Mouse (Mus musculus) megakaryocyte-erythroid progenitor cell, adult 5-6 weeks (primary cell): ENCODE data around the gene Cybrd1. TPM values are rescaled to one million over a fixed set of nuclear protein-coding genes. Genes with fewer than 3 reads are reported as not detected.

Source experiments
- ATAC-seq: replicated peaks from 2 replicates; pipeline ENCODE4 v1.8.0; 2016; ENCODE audit warnings: mild to moderate bottlenecking, inconsistent platforms; ENCODE audit not compliant: severe bottlenecking, poor library complexity, low FRiP score, low TSS enrichment
- total RNA-seq, 2 experiments: library from RNA; stranded (forward) in 1 of 2; stranded (reverse) in 1 of 2; fragments of 200-1000, 215-1000 nt in 1 of 2; fragments of >200 nt in 1 of 2; fragmentation: Nextera tagmentation in 1 of 2; gene quantifications; 2 replicates each; pipeline ENCODE4 v1.2.3; 2014 to 2017

The Cybrd1 gene
- total RNA-seq, 2 experiments from 2014 or later = 0.23 TPM; not detected in 1

DNA sequence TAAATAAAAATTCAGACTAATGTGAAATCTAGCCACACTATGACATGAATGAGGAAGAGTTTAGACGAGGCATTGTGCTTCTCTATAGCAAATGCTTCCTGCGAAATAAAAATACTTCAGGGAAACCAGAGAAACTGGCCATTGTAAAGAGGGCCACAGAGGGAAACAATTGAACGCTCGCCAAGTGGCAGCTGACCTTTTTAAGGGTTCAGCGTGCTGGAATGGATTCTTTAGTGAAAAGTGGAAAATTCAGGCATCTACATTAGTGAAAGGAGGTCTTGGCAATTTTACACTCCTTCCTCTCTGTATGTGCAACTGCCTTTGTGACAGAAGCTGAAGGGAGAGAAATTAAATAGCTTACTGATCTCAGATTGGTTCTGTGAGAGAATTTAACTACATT lies 3.7 kb downstream of the Cybrd1 start:
- no peak for ATAC-seq

DNA sequence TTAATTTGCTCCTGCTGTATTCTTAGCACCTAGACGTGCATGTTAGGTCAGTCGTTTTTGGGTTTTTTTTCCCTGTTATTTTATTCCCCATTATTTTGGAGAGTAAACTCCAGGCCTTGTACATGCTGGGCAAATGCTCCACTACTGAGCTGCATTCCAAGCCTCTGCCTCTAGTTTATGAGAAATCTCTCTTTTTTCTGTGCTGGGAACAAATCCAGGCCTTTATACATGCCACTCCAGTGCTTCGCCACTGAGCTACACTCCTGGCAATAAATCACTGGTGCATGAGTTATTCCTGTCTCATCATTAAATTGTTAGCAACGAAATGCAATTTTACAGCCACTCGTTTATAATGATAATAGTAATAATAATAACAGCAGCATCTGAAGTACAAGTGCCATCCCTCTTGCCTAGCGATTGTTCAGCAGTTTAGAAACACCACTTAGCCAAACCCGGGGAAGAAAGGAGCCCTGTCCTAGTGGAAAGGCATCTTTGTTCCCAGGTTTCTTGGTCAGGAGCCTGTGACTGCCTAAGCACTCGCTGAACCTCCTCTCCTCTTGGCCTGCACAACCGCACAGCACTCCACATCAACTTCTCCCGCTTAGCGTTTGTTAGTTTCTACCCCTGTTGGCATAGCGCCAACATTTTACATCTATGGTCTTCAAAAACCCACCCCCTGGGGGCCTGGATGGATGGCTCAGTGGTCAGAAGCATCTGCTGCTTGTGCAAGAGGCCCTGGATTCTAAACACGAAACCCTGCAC lies 4.7 kb downstream of the Cybrd1 start:
- no peak for ATAC-seq

DNA sequence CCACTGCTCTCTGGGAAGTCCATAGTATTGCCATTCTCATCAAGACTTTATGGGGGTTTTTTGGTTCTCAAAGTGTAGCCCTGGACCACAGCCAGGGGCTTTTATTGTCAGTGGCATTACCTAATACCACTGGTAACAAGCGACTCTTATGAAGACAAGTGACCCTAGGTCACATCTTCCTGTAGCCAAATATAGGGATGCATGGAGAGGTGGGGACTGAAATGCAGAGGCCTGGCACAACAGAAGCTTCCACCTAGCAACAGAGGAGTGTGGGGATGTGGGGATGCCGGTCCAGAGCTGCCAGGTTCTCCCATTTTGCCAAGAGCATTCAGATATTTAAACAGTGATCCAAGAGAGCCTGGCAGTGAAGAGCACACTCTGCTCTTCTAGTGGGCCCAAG lies 5.9 kb downstream of the Cybrd1 start:
- no peak for ATAC-seq

DNA sequence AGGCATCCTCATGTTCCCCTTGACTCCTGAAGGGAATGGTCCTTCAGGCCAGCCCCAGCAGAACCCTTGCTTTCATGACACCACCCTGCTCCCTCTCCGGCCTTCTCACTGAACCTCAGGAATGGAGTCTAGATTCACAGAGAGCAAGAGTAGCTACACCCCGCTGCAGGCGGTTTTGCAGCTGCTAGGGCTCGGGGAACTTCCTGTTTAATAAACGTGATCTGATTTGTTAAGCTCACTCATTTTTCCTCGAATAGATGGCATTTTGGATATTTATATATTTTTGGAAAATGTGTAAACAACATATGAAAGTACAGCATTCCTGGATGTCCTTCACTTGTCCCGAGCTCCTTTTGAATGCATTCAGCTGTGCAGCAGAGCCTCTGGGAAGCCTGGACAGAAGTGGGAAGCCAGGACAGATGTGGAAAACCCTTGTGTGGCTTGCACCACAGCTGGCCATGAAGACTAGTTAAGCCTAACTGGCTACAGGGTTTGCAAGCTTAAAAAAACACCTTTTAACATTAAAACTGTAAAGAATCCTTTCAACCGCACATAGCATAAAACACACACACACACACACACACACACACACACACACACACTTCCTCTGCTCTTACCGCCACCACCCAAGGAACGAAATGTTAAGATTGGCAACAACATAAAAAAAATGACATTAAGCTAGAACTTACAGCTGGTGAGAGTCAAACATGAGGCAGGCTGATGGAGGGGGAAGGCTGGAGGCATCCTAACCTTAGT lies 10.2 kb downstream of the Cybrd1 start:
- ATAC-seq = no peak

DNA sequence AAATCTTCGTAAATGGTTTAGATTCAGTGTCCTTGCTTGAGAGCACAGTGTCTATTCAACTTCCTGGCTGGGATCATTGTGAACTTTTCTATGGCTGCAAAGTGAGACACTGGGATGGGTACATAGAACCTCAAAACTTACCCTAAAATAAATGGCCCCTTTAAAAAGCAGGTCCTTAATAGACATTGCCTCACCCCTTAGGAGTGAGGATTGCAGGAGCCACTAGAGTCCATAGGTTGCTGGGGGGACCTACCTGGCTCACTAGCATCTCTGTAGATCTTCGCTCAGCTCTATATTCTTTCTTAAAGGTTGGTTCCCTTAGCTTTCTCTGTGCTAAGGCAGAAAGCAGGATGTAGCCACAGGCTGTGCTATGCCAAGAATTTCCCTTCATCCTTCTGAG lies 12.6 kb downstream of the Cybrd1 start:
- no peak for ATAC-seq

DNA sequence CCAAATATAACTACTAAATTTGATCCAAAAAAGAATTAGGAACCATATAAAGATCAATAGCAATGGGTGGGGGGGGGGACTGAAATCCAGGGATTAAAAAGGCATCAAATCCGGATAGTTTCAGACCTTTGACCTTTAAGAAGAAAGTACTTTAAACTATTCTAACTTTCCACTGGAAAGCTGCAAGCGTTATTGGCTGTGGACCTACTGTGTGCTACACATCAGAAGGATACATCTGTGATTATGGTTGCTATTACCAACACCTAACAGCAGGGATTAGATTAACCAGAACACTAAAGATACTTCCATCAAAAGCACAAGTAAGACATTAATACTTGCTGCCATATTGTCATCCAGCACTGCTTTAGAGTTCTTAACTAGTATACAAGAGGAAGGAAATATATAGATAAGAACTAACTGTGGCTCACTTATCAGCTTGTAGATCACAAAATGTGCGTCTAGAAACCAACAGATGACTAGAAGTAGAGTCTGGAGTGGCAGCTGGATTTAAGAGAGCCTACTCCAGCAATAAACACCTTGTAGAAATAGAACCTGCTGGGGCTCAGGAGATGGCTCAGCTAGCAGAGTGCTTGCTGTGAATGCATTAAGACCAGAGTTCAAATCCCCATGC lies 14.3 kb downstream of the Cybrd1 start:
- no peak for ATAC-seq

DNA sequence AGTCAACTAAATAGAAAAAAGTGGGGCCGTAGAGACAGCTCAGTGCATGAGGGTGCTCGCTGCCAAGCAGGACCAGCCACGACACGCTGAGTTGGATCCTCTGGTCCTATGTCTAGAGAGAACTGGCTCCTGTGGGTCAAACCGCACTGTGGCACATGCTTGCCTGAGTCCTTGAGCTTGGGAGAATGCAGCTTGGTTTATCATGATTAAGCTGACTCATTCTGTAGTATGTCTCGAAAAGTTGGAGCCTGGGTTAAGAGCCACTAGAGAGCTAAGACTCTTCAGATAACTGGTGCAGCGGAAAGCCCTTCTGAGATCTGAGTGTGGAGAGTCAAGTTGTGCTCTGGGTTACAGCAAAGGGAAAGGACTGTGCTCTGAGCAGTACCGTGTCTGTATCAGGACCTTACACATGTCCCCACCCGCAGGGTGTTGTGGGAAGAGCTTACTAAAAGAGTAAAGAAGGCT lies 16.4 kb downstream of the Cybrd1 start:
- ATAC-seq = peak; percentile 84

DNA sequence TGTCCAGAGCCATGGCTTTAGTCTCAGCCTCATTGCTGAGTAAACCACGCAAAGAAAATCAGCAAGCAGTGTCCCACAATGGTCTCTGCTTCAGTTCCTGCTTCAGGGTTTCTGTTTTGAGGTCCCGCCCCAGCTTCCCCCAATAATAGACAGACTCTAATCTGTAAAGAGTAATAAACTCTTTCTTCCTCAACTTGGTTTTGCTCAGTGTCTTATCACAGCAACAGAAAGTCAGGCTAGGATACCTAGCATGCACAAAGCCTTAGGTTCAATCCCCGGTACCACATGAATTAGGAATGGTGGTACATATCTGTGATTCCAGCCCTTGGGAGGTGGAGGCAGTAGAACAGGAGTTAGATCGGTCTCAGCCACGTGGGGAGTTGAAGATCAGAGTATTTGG lies 17.1 kb downstream of the Cybrd1 start:
- no peak for ATAC-seq

DNA sequence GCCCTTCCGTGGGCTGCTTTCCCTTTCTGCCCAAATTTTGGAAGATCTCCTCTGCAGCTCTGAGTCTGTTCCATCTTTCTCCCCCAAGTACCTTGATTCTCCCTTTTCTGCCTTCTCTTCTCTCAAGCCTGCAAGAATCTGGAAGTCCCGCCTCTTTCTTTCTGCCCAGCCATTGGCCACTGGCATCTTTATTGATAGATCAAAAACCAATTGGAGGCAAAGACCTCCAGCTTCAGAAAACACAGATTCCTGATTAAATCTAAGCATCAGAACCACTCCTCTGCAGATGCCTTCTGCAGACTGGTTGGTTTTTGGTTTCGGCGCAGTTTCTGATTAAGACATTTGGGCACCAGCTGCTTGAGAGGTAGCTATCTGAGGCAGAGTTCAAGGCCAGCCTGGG lies 22.9 kb downstream of the Cybrd1 start:
- ATAC-seq = no peak

DNA sequence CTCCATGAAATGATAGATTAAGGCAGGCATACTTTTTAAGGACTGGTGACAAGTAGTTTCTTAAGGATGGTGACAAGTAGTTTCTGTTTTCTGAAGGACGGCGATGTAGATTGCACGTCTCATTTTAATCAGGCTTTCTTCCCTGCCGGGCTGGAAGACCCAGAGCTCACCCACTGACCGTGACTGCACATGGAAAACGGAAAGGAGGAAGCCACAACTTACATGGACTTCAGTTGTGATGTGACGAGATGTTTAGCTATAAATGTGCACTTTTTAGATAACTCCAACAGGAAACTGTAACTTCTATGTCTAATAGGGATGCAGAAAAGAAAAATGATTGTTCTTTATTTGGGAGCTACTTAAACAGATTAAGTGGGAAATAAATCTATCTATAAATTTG lies 24.7 kb downstream of the Cybrd1 start:
- ATAC-seq = no peak

DNA sequence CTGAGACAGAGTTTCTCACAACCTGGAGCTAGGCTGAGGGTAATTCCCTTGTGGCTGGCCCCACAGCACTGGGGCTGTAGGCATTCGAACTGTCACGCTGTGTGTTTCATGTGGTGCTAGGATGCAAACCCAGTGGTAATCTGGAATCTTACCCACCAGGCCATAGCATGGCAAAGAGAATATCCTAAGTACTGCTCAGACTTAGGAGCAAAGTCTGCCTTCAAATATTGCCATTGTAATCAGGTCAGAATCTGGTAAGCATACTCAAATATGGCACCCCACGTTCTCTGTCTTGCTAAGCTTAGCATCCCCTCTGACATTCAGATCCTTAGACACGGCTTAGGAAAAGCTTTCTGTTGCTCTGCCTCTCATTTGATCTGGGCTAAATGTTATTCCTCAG lies 28.1 kb downstream of the Cybrd1 start:
- no peak for ATAC-seq

DNA sequence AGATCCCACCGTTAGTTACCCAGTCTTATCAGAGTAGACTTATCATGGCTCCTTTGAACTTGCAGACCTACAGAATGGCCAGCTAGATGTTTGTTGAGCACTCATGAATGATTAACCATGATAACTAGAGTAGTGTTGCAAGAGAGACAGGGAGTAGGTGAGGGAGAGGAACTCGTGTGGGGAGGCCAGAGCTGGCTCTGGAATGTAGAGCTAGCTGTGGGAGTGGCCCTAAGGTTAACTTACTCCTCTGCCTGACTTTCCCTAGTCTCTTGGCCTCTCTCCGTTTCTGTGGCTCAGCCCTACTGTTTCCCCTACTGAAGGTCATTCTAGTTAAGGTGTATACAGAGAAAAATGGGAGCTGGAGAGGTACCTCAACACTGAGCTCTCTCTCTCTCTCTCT lies 28.5 kb downstream of the Cybrd1 start:
- no peak for ATAC-seq

DNA sequence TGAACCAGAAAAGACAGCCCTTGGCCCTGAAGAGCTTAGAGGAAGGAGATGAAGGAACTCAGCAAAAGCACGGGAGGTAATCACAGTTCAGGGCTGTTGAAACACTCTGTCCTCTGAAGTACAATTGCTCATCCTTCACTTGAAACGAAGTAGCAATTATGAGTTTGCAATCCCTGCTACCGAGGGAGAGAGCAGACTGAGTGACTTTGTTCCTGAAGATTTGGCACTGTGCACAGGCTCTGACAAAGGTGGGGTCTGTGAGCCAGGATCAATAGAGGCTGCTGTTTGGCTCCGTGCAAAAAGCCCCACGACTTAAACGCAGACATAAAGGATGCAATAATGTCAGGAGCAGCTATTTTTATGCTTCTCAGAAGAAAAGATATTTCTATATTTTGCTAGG lies 30.1 kb downstream of the Cybrd1 start:
- no peak for ATAC-seq

DNA sequence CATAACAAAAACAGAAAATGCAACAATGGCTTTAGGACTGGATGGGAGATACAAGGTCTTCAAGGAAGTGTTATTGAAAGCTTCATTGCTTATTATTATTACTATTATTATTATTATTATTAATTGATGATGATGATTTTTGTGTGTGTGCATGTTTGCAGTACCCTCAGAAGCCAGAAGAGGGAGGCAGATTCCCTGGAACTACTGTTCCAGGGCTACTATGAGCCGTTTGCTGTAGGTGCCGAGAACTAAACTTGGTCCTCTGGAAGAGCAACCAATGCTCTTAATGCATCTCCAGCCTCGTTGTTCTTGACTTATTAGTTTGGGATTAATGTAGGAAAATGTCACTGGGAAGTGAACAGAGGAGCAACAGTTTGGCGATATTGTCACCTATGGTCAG lies 34.4 kb downstream of the Cybrd1 start:
- ATAC-seq = no peak

DNA sequence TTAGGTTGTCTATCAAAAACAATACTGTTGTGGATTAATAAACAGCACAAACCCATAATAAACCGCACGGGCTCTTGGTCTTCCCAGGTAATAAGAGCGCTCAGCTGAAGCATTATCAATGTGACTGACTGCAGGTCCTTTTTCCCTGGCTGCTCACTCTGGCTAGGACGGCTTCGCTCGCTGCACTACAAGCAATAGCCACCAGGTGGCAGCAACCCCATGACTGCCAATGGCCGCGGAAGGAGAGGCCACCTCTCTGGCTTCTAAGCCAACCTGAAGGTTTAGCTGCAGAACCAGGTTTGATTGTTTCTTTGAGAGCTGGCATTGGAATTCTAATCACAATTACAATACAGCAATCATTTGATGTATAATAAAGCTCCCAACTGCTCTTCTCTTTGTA lies 37.8 kb downstream of the Cybrd1 start:
- peak; percentile 88 for ATAC-seq

DNA sequence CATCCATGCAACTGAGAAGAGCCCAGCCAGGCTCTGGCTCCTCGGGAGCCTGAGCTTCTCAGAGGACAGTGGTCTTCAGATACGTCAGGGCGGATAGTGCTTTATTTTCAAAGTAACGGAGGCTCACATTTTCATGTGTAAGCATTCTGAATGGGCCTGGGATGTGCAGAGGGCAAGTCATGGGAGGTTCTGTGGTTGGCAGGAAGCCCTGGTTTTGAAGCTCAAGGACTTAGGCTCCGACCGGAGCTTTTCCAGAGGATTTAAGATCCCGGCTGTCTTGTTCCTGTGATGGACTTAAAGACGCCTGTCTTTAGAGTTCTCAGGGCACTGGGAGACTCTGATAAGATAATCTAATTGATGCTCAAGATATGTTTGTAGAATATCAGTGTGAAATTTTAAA lies 38.7 kb downstream of the Cybrd1 start:
- no peak for ATAC-seq

DNA sequence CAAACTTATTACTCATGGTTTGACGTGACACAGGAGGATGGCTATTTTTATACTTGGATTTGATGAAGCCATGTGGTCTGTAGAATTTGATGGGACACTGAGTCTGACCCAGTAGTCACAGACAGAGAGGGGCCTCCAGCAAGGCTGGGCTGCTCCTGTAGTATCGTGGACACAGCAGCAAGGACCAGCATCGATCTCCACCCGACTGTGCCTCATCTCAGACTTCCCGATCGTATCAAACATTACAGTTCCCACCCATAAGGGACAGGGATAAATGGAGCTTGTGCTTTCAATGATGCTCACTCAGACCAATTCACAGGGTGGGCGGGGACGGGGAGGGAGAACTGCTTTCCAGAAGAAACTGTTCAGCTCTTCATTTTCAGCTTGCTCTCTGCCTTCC lies 40.2 kb downstream of the Cybrd1 start:
- ATAC-seq = no peak

DNA sequence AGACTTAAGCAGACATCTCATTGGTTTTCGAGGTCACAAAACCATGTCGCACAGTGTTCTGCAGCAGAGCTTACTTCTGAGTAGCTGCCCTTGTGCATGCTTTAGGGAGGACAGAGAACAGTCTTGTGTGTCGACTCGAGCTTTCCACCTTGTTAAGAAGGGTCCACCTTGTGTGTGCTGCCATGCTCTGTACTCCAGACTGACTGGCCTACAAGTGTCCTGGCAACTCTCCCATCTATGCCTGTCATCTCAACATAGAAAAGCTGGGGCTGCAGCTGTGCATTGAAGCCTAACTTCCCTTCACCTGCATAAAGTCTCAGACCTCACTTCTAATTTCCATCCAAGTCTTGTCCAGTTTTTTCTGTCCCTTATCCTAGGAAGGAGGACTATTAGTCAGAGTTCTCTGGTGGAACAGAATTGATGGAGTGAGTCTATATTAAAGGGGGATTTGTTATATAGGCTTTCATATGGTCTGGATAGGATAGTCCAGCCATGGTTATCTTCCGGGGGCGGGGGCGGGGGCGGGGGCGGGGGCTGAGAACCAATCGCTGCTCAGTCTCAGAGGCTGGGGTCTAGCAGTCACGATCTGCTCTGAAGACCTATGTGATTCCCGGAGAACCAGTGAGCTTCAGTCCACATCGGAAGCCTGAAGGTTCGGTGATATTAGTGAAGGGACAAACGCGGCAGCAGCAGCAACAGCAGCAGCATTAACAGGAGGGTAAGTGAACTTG lies 42.0 kb downstream of the Cybrd1 start:
- ATAC-seq = no peak

DNA sequence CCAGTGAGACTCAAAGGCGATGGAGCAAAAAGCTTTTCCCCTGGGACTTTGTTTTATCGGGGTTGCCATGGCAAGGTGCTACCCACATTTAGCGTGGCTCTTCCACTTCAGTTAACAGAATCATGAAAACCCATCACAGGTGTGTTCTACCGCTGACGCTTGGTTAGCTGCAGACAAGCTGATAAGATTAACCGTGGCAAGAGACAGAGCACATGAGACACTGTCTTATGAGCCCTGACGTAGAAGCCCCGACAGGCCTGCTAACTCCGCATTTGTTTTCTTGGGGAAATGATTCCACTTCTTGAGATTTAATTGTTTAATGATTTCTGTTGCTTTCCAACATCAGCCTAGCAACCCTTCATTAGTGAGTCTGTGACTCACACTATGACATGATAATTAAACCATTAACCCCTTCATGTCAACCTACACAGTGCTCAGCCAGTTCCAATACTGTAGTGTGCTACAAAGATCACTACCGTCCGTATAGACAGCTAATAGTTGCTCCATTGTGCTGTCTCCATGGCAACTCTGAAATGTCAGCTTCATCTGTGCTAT lies 42.7 kb downstream of the Cybrd1 start:
- ATAC-seq = no peak

DNA sequence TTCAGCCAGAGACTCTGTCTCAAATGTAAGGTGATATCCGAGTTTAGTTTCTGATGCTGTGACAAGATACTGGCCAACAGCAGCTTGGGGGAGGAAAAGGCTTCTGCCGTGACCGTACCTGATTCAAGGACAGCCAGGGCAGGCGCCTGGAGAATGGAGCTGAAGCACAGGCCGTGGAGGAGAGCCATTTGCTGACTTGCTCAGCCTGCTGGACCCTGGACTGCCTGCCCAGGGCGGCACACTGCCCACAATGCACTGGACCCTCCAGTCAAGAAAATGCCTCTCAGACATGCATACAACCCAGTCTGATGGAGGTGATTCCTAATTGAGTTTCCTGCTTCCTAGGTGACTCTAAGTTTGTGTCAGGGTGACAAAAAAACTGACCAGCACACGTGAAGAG lies 43.8 kb downstream of the Cybrd1 start:
- no peak for ATAC-seq
